Mouse (Mus musculus): ENCODE data around the gene Adgrl3.

The Adgrl3 gene

DNA sequence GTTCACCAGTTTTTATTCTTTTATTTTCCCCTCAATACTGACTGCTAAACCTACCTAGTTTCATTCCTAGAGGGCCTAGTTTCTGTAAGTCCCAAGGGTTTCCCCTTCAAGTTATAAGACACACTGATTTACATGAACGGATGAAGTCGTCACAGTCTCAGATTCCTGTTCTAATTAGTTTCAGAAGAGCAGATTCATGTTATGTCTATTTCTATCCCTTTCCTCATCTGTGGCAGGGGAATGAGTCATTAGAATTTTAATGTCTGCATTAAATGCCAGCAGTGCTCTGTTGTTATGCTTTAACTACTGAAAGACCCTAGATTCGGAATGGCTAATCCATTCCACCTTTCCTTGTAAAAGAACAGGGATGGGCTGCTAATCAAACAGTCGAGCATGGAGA, 823.9 kb downstream of the Adgrl3 start:
- DNase-seq (ENCODE audit: low spot score), result no peak

DNA sequence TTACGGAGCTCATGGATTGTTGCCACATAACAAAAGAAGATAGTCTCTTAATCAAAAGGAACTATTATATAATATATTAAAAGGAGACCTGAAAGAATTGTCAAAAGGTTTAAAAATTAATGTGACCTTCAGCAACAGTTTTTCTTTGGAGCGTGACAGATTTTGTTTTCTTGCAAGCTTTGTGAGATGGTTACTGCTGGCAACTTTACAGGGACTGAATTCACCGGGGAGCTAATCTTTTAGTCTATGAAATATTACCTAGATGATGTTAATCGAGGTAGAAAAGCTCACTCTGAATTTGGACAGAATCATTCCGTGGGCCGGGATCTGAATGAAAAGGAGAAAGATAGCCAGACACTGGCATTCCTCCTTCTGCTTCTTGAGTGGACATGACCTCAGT, 850.4 kb downstream of the Adgrl3 start:
- DNase-seq (ENCODE audit: low spot score), result no peak

Measured in MN1 (cell line).